Mouse (Mus musculus): ENCODE data around the gene Inafm1.
A peak's percentile ranks its signal among the peaks of the same experiment; 100 is the strongest.

DNA sequence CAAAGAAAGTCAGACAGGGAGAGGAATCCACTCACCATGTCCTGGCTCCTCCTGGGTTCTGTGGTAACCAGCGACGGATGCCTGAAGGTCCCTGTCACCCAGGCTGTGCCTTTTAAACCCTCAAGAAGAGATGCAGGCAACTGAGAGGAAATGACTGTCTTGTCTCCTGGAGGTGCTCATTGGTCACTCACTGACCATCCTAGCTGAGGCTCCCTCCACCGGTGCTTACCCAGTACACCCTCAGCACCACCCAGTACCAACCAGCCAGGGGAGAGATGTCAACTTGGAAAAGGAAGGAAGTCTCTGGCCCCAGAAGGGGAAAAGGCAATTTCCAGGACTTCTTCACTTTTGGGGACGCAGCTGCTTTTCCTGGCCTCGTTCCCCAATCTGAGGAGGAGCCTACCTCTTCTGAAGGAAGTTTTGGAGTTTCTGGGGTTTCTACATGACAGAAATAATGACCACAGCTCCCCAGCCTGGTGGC lies 14.3 kb downstream of the Inafm1 start, which contains the start of gene C5ar1:
- TF ChIP-seq CTCF (IDR thresholded peaks at IDR 0.05; ENCODE audit: control insufficient read depth, insufficient read depth, low read length) = peak; percentile 29; the same call in 1 of the 2 replicates
- TF ChIP-seq POLR2A (IDR thresholded peaks at IDR 0.05; ENCODE audit: borderline replicate concordance, control insufficient read depth, low read depth, low read length) = no peak
